Mouse (Mus musculus) midbrain, embryonic 14.5 days (tissue): ENCODE data around the gene Plod1. TPM values are rescaled to one million over a fixed set of nuclear protein-coding genes. Genes with fewer than 3 reads are reported as not detected.
A peak's percentile ranks its signal among the peaks of the same experiment; 100 is the strongest.

Experiments
- ATAC-seq: fragments of 200-750 bp; cut with Nextera tagmentation; 2 replicates; pipeline ENCODE4 v1.8.0; 2017; ENCODE audit warnings: moderate number of reproducible peaks, moderate library complexity; ENCODE audit not compliant: low FRiP score, low TSS enrichment
- DNase-seq: peaks from one replicate; pipeline ENCODE4 v3.0.0-alpha.2; 2015
- H3K27ac ChIP-seq: fragments of 300-500 bp; sonication (generic); replicated peaks from 2 replicates; pipeline ENCODE4 v1.5.1; 2014; ENCODE audit warnings: mild to moderate bottlenecking, low read depth, low read length, moderate library complexity
- H3K27me3 ChIP-seq: fragments of 300-500 bp; sonication (generic); 2 replicates; pipeline ENCODE4 v1.6.1; 2014; ENCODE audit warnings: low read length, control low read depth, mixed read lengths; ENCODE audit not compliant: control insufficient read depth, insufficient read depth
- H3K36me3 ChIP-seq: fragments of 300-500 bp; sonication (generic); 2 replicates; pipeline ENCODE4 v1.6.1; 2014; ENCODE audit warnings: low read length, control low read depth; ENCODE audit not compliant: control insufficient read depth, insufficient read depth
- H3K4me1 ChIP-seq: fragments of 300-500 bp; sonication (generic); 2 replicates; pipeline ENCODE4 v1.6.1; 2014; ENCODE audit warnings: mild to moderate bottlenecking, antibody characterized with exemption, low read length, control low read depth; ENCODE audit not compliant: control insufficient read depth, insufficient read depth
- H3K4me2 ChIP-seq: fragments of 300-500 bp; sonication (generic); 2 replicates; pipeline ENCODE4 v1.6.1; 2014; ENCODE audit warnings: mild to moderate bottlenecking, low read length, moderate library complexity
- H3K4me3 ChIP-seq: fragments of 300-500 bp; sonication (generic); replicated peaks from 2 replicates; pipeline ENCODE4 v1.5.1; 2014; ENCODE audit warnings: low read depth, low read length
- H3K9ac ChIP-seq: fragments of 300-500 bp; sonication (generic); replicated peaks from 2 replicates; pipeline ENCODE4 v1.6.1; 2014; ENCODE audit warnings: mild to moderate bottlenecking, low read length, moderate library complexity
- H3K9me3 ChIP-seq: fragments of 300-500 bp; sonication (generic); 2 replicates; pipeline ENCODE4 v1.6.1; 2016; ENCODE audit warnings: low read length, control low read depth, mixed read lengths; ENCODE audit not compliant: control insufficient read depth
- WGBS: fragments of 180-500 bp; shearing (Covaris S2); extraction: QIAGEN DNeasy Blood & Tissue Kit; methylation state at CpG from one replicate; pipeline ENCODE4 v1.1.7; 2014; 5-methylcytosine and 5-hydroxymethylcytosine counted together
- polyA plus RNA-seq: library from polyadenylated mRNA; unstranded; fragments of >200 nt; fragmentation: Nextera tagmentation; extraction: Ambion mirVana; gene quantifications from 2 replicates; pipeline ENCODE4 v1.2.1, GENCODE M21; 2014

Gene Plod1
- polyA plus RNA-seq, 1 experiment from 2014 or later = 20.7 TPM

DNA sequence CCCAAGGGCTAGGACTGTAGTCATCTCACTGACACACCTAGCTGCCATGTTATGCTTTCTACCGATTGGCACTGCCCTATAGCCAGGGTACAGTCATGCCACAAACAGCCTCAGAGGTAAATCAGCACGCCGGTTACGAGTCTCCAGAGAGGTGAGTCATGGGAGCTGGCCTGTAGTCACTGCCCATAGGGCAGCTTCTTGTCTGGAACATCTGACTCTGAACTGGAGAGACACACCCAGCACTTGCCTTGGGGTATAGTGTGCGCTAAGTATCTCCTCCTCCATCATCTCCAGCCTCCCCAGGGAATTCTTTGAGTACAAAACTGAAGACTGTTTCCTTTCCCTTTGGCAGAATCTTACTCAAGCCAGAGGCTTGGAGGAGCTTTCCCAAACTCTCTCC is 30.3 kb downstream of the Plod1 start:
- ATAC-seq (no peak), DNase-seq (no peak)
- peaks cover 13% of the 10 kb centered on the region; the same call in 1 of the 2 replicates for H3K4me1 ChIP-seq
- no peak overlapping the region for H3K27ac ChIP-seq
- no peak overlapping the region for H3K4me2 ChIP-seq
- H3K36me3 ChIP-seq = peaks cover 14% of the 10 kb centered on the region
- H3K27me3 ChIP-seq = no peaks in the 10 kb centered on the region
- H3K9ac ChIP-seq = no peak overlapping the region
- H3K4me3 ChIP-seq = no peak overlapping the region
- no peaks in the 10 kb centered on the region for H3K9me3 ChIP-seq
- 77% methylated on average over 5 of the region's 5 CpGs for WGBS

DNA sequence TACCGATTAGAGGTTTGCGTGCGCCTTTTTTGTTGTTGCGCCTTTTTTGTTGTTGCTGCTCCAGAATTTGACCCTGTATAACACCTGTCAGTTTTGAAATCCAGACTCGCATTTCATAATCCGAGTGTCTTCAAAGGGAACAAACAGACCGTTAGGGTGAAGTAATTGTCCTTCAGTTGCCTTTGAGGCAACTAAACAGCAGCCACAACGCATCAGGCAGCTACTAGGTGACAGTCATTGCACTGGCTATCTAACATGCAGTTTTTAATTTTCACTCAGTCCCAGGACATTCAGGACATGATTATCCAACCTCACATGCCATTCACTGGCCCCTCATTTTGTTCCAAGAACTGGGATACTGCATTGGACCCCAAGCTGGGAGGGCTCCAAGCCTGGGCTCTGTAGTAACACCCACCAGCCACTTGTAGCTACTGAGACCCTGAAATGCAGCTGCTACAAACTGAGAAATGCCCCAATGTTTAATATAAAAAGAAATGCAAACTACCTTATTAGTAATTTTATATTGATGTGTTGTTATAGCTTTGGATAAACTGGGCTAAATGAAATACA is 31.4 kb downstream of the Plod1 start:
- Histone ChIP-seq H3K4me1 (peaks cover 13% of the 10 kb centered on the region; the same call in 1 of the 2 replicates), H3K36me3 (peaks cover 24% of the 10 kb centered on the region), H3K9me3 (no peaks in the 10 kb centered on the region), H3K4me2 (peak overlapping the region; percentile 59), H3K27me3 (no peaks in the 10 kb centered on the region), H3K27ac (peak overlapping the region; percentile 52; the same call in 1 of the 2 replicates), H3K9ac (peak overlapping the region; percentile 88), H3K4me3 (peak overlapping the region; percentile 91)
- DNase-seq (no peak), ATAC-seq (peak; percentile 21)
- 1% methylated on average over 8 of the region's 8 CpGs for WGBS

- Histone ChIP-seq H3K9me3 (no peaks in the 10 kb centered on the region), H3K4me1 (peaks cover 13% of the 10 kb centered on the region; the same call in 1 of the 2 replicates), H3K4me3 (peak within 1 kb of the TSS; percentile 91), H3K27me3 (no peaks in the 10 kb centered on the region), H3K4me2 (peak within 1 kb of the TSS; percentile 72), H3K36me3 (peaks cover 31% of the 10 kb centered on the region), H3K27ac (peak within 1 kb of the TSS; percentile 93), H3K9ac (peak within 1 kb of the TSS; percentile 88)
- DNase-seq = peak; percentile 95
- peak; percentile 94 for ATAC-seq
- WGBS = under 1% methylated on average over 55 of the region's 59 CpGs
Measured at GRCm38 (mm10) chr4:147904313-147905089, 32.1 kb downstream of the Plod1 start, which contains the start of gene Mfn2. Gene Mfn2, minus strand, starts transcription at chr4:147904704.

- ATAC-seq (no peak), DNase-seq (no peak)
- WGBS = 79% methylated on average over 3 of the region's 3 CpGs
- Histone ChIP-seq H3K9me3 (no peaks in the 10 kb centered on the region), H3K4me1 (peaks cover 13% of the 10 kb centered on the region; the same call in 1 of the 2 replicates), H3K27me3 (no peaks in the 10 kb centered on the region), H3K36me3 (peaks cover 40% of the 10 kb centered on the region), H3K4me2 (peak overlapping the region; percentile 72), H3K27ac (no peak overlapping the region), H3K9ac (peak overlapping the region; percentile 88), H3K4me3 (peak overlapping the region; percentile 91)
Measured at GRCm38 (mm10) chr4:147903601-147904000, 33.0 kb downstream of the Plod1 start.

GRCm38 (mm10) chr4:147902906-147903500 is 33.6 kb downstream of the Plod1 start:
- H3K27me3 ChIP-seq = no peaks in the 10 kb centered on the region
- no peaks in the 10 kb centered on the region for H3K9me3 ChIP-seq
- H3K9ac ChIP-seq = no peak overlapping the region
- H3K4me1 ChIP-seq = peaks cover 13% of the 10 kb centered on the region; the same call in 1 of the 2 replicates
- H3K27ac ChIP-seq = no peak overlapping the region
- DNase-seq (no peak), ATAC-seq (no peak)
- H3K36me3 ChIP-seq = peaks cover 46% of the 10 kb centered on the region
- no peak overlapping the region for H3K4me2 ChIP-seq
- WGBS = 93% methylated on average over 12 of the region's 12 CpGs
- no peak overlapping the region for H3K4me3 ChIP-seq

DNA sequence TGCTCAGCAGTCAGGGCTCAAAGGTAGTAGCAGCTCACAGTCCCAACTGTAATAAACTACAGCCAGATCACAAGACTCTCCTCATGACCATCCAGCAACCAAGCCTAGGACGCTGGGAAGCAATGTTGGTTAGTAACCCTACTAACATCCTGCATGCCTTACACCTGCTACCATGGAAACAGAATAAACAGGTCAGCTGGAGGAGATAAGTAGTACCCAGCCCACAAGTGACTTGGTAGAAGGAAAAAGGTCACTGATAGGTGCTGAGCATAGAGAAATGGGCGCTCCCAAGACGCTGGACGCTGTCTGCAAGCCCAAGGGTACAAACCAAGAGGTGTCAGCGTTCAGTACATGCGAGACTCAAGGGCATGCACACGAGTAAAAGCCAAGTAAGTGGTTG is 36.1 kb downstream of the Plod1 start:
- Histone ChIP-seq H3K4me2 (no peak overlapping the region), H3K36me3 (peaks cover 72% of the 10 kb centered on the region)
- WGBS = 92% methylated on average over 7 of the region's 7 CpGs

DNA sequence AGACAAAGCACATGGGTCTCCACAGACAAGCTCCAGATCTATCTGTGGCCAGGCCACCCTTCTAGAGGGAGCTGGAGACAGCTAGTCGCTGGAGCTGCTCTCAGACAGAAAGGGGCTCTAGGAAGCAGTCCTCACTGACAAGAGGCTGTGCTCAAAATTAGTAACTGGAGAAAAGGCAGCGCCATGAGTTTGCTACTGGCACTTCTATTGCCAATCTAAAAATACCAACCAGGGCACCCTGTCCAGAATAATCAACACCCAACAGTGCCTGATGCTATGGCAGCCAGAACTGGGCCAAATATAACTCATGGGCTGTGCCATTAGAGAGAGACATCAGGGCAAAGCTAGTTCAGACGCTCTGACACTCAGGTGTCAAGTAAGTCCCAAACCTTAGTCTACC is 39.2 kb downstream of the Plod1 start:
- H3K4me3 ChIP-seq = no peak overlapping the region
- no peaks in the 10 kb centered on the region for H3K9me3 ChIP-seq
- 90% methylated on average over 3 of the region's 3 CpGs for WGBS
- DNase-seq (no peak), ATAC-seq (no peak)
- H3K4me1 ChIP-seq = no peaks in the 10 kb centered on the region
- peaks cover 95% of the 10 kb centered on the region for H3K36me3 ChIP-seq
- no peaks in the 10 kb centered on the region for H3K27me3 ChIP-seq
- H3K4me2 ChIP-seq = no peak overlapping the region
- H3K9ac ChIP-seq = no peak overlapping the region
- H3K27ac ChIP-seq = no peak overlapping the region

More for the DNA sequence above, 36.1 kb downstream of the Plod1 start:
- H3K9ac ChIP-seq = no peak overlapping the region
- no peaks in the 10 kb centered on the region for H3K9me3 ChIP-seq
- no peak overlapping the region for H3K27ac ChIP-seq
- peaks cover 13% of the 10 kb centered on the region; the same call in 1 of the 2 replicates for H3K4me1 ChIP-seq
- ATAC-seq (no peak), DNase-seq (no peak)
- no peak overlapping the region for H3K4me3 ChIP-seq
- H3K27me3 ChIP-seq = no peaks in the 10 kb centered on the region

DNA sequence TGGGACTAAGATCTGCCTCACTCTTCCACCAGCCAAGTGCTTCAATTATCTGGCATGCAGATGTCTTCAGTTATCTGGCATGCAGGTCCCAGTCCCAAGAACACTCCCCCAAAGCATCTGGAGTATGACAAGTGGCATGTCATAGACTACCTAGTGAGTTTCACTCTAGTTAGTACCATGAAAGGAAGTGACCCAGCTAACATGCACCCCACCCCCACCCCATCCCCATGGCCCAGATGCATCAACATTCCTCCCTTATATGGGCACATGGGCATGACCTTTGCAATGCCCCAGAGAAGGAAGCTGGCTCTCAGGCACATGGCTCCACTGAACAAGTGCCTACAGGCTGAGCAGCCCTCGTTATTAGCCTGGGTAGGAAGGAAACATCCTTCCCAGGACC is 40.2 kb downstream of the Plod1 start:
- ATAC-seq = no peak
- 86% methylated on average over 1 of the region's 1 CpGs for WGBS

More for the DNA sequence above, 40.2 kb downstream of the Plod1 start:
- H3K4me1 ChIP-seq = no peaks in the 10 kb centered on the region
- peaks cover 95% of the 10 kb centered on the region for H3K36me3 ChIP-seq
- no peak overlapping the region for H3K4me2 ChIP-seq
- H3K9me3 ChIP-seq = no peaks in the 10 kb centered on the region
- DNase-seq = no peak
- H3K27me3 ChIP-seq = no peaks in the 10 kb centered on the region
- no peak overlapping the region for H3K27ac ChIP-seq
- H3K4me3 ChIP-seq = no peak overlapping the region
- H3K9ac ChIP-seq = no peak overlapping the region
